Mouse (Mus musculus): ENCODE measurements around the gene Tmcc1. TPM values are rescaled to one million over a fixed set of nuclear protein-coding genes. Genes with fewer than 3 reads are reported as not detected.

The Tmcc1 gene
- polyA plus RNA-seq, 1 experiment from 2014 or later = 21.0 TPM

DNA sequence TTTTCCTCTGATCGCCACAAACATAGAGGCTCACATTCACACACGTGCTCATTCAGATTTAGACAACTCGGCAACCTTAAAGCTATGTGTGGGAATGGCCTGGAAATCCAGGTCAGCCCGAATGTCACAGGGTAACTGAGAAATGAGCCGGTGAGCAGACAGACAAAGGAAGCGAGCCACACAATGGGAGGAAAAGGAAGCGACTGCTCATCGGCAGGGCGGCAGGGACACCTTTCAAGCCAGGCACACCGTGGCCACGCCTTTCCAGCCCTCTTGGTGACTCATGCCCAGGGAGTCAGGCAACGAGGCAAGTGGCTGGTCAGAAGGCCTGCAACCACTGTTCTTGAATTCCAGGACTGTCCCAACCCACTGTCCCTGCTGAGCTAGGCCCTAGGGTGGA lies 183.9 kb downstream of the Tmcc1 start:
- H3K4me3 ChIP-seq (ENCODE audit: low read depth, low read length) = no peak overlapping the region
- ATAC-seq (replicated peaks; ENCODE audit: low FRiP score) (no peak), DNase-seq (ENCODE audit: low spot score) (no peak)
- H3K27me3 ChIP-seq (ENCODE audit: control insufficient read depth, insufficient read depth, low read length) = no peaks in the 10 kb centered on the region
- H3K27ac ChIP-seq (ENCODE audit: low read depth, low read length) = no peak overlapping the region
- no peaks in the 10 kb centered on the region for H3K4me1 ChIP-seq (replicated peaks; ENCODE audit: control insufficient read depth, insufficient read depth, low read length)
- H3K4me2 ChIP-seq (ENCODE audit: low read depth, low read length, severe bottlenecking) = no peak overlapping the region
- 54% methylated on average over 12 of the region's 12 CpGs for WGBS
- no peaks in the 10 kb centered on the region for H3K36me3 ChIP-seq (ENCODE audit: control insufficient read depth, insufficient read depth, low read length)
- no peaks in the 10 kb centered on the region for H3K9me3 ChIP-seq (ENCODE audit: control insufficient read depth, low read length)
- H3K9ac ChIP-seq (ENCODE audit: low read length) = no peak overlapping the region

DNA sequence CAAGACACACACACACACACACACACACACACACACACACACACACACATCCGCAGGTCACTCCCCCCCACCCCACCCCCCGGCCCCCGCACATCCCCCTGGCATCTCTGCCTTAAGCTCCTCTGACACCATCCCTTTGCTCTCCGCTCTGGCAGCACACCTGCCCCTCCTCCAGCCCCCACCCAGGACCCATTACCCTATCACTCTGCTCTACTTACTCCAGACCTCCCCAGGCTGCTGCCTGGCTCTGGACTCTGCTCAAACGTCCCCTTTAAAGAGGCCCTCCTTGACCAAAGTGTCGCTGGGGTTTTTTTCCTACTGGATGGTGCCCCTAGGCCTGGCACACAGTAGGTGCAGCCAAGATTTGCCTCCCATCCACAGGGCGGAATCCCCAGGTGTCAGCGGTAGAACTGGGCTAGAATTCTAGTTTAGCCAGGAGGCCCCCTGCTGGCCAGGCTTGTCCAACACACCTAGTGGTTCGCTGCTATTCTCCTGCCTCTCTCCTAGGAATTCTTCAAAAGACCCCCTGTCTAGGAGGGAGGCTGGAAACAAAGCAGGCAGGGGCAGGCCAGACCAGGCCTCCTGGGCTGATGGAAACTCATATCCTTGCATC lies 185.6 kb downstream of the Tmcc1 start:
- Histone ChIP-seq H3K4me1 (replicated peaks; ENCODE audit: control insufficient read depth, insufficient read depth, low read length) (no peaks in the 10 kb centered on the region), H3K27ac (ENCODE audit: low read depth, low read length) (no peak overlapping the region)

DNA sequence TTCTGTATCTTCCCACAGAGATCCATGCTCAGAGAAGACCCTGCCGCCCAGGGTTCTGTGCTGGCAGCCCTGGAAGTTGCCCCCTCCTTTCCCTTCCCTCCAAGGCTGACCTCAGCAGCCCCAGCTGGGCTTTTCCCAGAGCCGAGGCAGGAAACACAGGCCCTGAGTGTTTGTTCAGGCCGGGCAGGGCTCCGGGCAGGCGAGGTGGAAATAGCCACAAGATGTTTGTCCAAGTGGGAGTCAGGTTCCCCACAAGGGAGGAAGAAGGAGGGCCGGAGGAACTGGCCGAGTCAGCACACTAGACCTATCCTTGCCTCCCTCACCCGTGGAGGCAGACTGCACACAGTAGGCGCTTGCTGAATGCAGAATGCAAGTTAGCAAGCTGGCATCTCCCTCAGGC lies 186.6 kb downstream of the Tmcc1 start:
- Histone ChIP-seq H3K4me1 (replicated peaks; ENCODE audit: control insufficient read depth, insufficient read depth, low read length) (no peaks in the 10 kb centered on the region), H3K9ac (ENCODE audit: low read length) (no peak overlapping the region), H3K4me3 (ENCODE audit: low read depth, low read length) (no peak overlapping the region), H3K27ac (ENCODE audit: low read depth, low read length) (no peak overlapping the region), H3K36me3 (ENCODE audit: control insufficient read depth, insufficient read depth, low read length) (no peaks in the 10 kb centered on the region), H3K27me3 (ENCODE audit: control insufficient read depth, insufficient read depth, low read length) (no peaks in the 10 kb centered on the region), H3K4me2 (ENCODE audit: low read depth, low read length, severe bottlenecking) (no peak overlapping the region), H3K9me3 (ENCODE audit: control insufficient read depth, low read length) (no peaks in the 10 kb centered on the region)
- peak; percentile 57 for DNase-seq (ENCODE audit: low spot score)
- ATAC-seq (replicated peaks; ENCODE audit: low FRiP score) = no peak
- WGBS = 48% methylated on average over 9 of the region's 9 CpGs

More for the DNA sequence above, 185.6 kb downstream of the Tmcc1 start:
- H3K4me3 ChIP-seq (ENCODE audit: low read depth, low read length) = no peak overlapping the region
- no peak overlapping the region for H3K4me2 ChIP-seq (ENCODE audit: low read depth, low read length, severe bottlenecking)
- WGBS = 21% methylated on average over 9 of the region's 9 CpGs
- H3K9me3 ChIP-seq (ENCODE audit: control insufficient read depth, low read length) = no peaks in the 10 kb centered on the region
- H3K9ac ChIP-seq (ENCODE audit: low read length) = no peak overlapping the region
- no peaks in the 10 kb centered on the region for H3K27me3 ChIP-seq (ENCODE audit: control insufficient read depth, insufficient read depth, low read length)
- H3K36me3 ChIP-seq (ENCODE audit: control insufficient read depth, insufficient read depth, low read length) = no peaks in the 10 kb centered on the region
- ATAC-seq (replicated peaks; ENCODE audit: low FRiP score) (peak; percentile 32; the same call in 1 of the 2 replicates), DNase-seq (ENCODE audit: low spot score) (peak; percentile 86)

DNA sequence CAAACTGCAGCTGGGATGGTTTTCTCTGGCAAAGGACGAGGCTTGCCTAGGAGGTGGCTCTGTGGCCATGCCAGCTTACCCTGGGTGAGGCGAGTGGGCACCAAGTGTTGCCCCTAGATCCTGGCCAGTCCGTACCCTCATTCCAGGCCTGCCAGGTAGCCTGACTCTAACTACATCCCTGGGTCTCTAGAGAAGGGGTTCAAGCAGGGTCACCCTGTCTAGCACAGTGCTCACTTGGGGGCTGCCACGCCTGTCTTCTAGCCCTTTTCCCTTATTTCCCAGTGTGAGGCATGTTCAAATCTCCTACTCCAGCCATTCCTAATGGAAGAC lies 187.4 kb downstream of the Tmcc1 start:
- Histone ChIP-seq H3K4me1 (replicated peaks; ENCODE audit: control insufficient read depth, insufficient read depth, low read length) (no peaks in the 10 kb centered on the region), H3K27me3 (ENCODE audit: control insufficient read depth, insufficient read depth, low read length) (no peaks in the 10 kb centered on the region), H3K4me2 (ENCODE audit: low read depth, low read length, severe bottlenecking) (no peak overlapping the region), H3K36me3 (ENCODE audit: control insufficient read depth, insufficient read depth, low read length) (no peaks in the 10 kb centered on the region), H3K9ac (ENCODE audit: low read length) (no peak overlapping the region), H3K4me3 (ENCODE audit: low read depth, low read length) (no peak overlapping the region), H3K27ac (ENCODE audit: low read depth, low read length) (no peak overlapping the region), H3K9me3 (ENCODE audit: control insufficient read depth, low read length) (no peaks in the 10 kb centered on the region)
- ATAC-seq (replicated peaks; ENCODE audit: low FRiP score) (no peak), DNase-seq (ENCODE audit: low spot score) (peak; percentile 34)
- WGBS = 88% methylated on average over 4 of the region's 4 CpGs

DNA sequence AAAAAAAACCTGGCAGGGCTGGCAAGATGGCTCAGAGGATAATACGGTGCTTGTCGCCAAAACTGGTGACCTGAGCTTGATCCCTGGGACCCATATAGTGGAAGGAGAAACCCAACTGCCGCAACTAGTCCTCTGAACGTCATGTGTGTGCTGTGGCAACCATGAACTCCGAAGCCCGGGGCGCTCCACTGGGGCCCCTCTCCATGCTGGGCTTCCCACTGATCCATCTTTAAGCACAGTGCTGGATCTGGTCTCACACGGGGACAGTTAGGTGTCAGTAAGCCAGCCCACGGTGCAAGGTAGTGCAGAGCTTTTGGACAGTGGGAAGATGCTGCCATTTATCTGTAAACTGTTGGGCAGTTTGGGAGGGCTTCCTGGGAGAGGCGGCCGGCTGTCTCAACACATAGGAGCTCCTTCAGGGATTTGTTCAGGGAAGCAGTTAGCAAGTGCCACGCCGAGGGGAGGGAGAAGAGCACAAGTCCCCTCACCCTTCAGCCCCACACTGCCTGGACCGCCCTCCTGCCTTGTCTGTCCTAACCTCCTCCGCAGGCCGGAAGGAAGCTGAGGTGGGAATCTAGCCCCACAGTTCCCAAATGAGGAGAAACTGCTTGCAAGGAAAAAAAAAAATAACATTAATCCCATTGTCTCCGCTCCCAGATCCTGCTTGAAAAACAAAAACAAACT lies 187.9 kb downstream of the Tmcc1 start:
- Histone ChIP-seq H3K27me3 (ENCODE audit: control insufficient read depth, insufficient read depth, low read length) (no peaks in the 10 kb centered on the region), H3K4me1 (replicated peaks; ENCODE audit: control insufficient read depth, insufficient read depth, low read length) (no peaks in the 10 kb centered on the region), H3K9me3 (ENCODE audit: control insufficient read depth, low read length) (no peaks in the 10 kb centered on the region), H3K4me3 (ENCODE audit: low read depth, low read length) (no peak overlapping the region), H3K27ac (ENCODE audit: low read depth, low read length) (no peak overlapping the region), H3K4me2 (ENCODE audit: low read depth, low read length, severe bottlenecking) (no peak overlapping the region), H3K9ac (ENCODE audit: low read length) (no peak overlapping the region), H3K36me3 (ENCODE audit: control insufficient read depth, insufficient read depth, low read length) (no peaks in the 10 kb centered on the region)
- DNase-seq (ENCODE audit: low spot score) (peak; percentile 39), ATAC-seq (replicated peaks; ENCODE audit: low FRiP score) (no peak)
- WGBS = 74% methylated on average over 17 of the region's 17 CpGs

DNA sequence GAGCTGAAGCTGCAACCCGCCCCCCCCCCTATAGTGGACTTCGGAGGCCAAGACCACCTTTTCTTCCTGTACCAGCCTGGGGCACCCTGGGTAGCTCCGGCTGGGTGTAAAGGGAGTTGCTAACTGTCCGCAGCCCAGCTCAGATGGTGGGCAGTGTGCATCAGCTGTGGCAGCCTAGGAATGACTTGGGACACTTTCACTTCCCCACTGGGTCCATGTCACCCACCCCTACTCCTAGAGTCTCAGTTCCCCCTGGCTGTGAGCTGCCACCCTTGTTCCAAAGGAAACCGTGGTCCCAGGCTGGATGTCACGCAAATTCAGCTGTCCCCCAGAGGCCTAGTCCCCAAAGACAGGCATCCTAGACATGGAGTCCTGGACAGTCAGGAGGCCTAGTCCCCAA lies 188.6 kb downstream of the Tmcc1 start:
- Histone ChIP-seq H3K27me3 (ENCODE audit: control insufficient read depth, insufficient read depth, low read length) (no peaks in the 10 kb centered on the region), H3K27ac (ENCODE audit: low read depth, low read length) (no peak overlapping the region), H3K4me2 (ENCODE audit: low read depth, low read length, severe bottlenecking) (no peak overlapping the region), H3K4me3 (ENCODE audit: low read depth, low read length) (no peak overlapping the region), H3K4me1 (replicated peaks; ENCODE audit: control insufficient read depth, insufficient read depth, low read length) (no peaks in the 10 kb centered on the region), H3K9me3 (ENCODE audit: control insufficient read depth, low read length) (no peaks in the 10 kb centered on the region), H3K36me3 (ENCODE audit: control insufficient read depth, insufficient read depth, low read length) (no peaks in the 10 kb centered on the region), H3K9ac (ENCODE audit: low read length) (no peak overlapping the region)
- DNase-seq (ENCODE audit: low spot score) = no peak
- ATAC-seq (replicated peaks; ENCODE audit: low FRiP score) = no peak
- WGBS = 91% methylated on average over 6 of the region's 6 CpGs

DNA sequence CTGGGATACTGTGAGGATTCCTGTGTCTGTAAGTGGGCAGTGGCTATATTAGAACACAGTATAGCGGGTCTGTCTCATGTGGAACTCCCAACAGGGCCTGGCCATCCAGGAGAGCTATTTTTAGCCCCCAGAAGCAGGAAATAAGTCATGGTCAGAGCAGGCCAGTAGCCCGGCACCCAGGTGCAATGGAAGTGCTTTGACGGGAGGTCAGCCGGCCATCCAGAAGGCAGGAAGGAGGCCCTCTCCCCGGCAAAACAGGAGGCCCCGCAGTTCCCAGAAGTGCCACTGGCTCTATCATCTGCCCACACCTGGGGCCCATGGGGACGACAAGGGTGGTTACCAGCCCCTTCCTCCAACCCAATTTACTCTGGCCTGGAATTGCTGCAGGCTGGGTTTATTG lies 189.2 kb downstream of the Tmcc1 start:
- H3K36me3 ChIP-seq (ENCODE audit: control insufficient read depth, insufficient read depth, low read length) = no peaks in the 10 kb centered on the region
- H3K27ac ChIP-seq (ENCODE audit: low read depth, low read length) = no peak overlapping the region
- no peaks in the 10 kb centered on the region for H3K9me3 ChIP-seq (ENCODE audit: control insufficient read depth, low read length)
- DNase-seq (ENCODE audit: low spot score) = peak; percentile 50
- no peak overlapping the region for H3K9ac ChIP-seq (ENCODE audit: low read length)
- no peak for ATAC-seq (replicated peaks; ENCODE audit: low FRiP score)
- WGBS = 68% methylated on average over 7 of the region's 7 CpGs
- no peaks in the 10 kb centered on the region for H3K27me3 ChIP-seq (ENCODE audit: control insufficient read depth, insufficient read depth, low read length)
- no peaks in the 10 kb centered on the region for H3K4me1 ChIP-seq (replicated peaks; ENCODE audit: control insufficient read depth, insufficient read depth, low read length)
- H3K4me2 ChIP-seq (ENCODE audit: low read depth, low read length, severe bottlenecking) = no peak overlapping the region
- no peak overlapping the region for H3K4me3 ChIP-seq (ENCODE audit: low read depth, low read length)

DNA sequence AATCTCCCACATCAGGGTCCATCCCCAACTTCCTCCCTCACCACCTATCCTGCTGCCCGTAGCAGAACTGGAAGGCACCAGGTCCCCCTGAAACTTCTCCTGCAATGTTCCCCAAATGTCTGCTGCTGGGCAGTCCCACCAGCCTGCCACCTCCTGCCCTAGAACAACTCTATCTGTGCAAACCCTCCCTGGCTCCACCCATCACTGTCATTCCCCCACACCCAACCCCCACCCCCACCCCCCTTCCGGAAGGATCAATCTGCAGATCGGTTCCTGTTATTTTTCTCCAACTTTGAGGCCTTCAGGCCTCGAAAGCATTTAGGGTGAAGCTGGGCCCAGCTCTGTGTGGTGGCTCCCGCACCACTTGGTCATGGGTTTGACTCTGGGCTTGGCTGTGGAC lies 189.8 kb downstream of the Tmcc1 start:
- 77% methylated on average over 5 of the region's 5 CpGs for WGBS
- no peak for ATAC-seq (replicated peaks; ENCODE audit: low FRiP score)
- Histone ChIP-seq H3K27ac (ENCODE audit: low read depth, low read length) (no peak overlapping the region), H3K27me3 (ENCODE audit: control insufficient read depth, insufficient read depth, low read length) (no peaks in the 10 kb centered on the region), H3K36me3 (ENCODE audit: control insufficient read depth, insufficient read depth, low read length) (no peaks in the 10 kb centered on the region), H3K9ac (ENCODE audit: low read length) (no peak overlapping the region), H3K4me1 (replicated peaks; ENCODE audit: control insufficient read depth, insufficient read depth, low read length) (no peaks in the 10 kb centered on the region), H3K4me3 (ENCODE audit: low read depth, low read length) (no peak overlapping the region), H3K4me2 (ENCODE audit: low read depth, low read length, severe bottlenecking) (no peak overlapping the region), H3K9me3 (ENCODE audit: control insufficient read depth, low read length) (no peaks in the 10 kb centered on the region)
- DNase-seq (ENCODE audit: low spot score) = peak; percentile 52
